Mouse (Mus musculus) activated CD4-positive, CD25-positive, alpha-beta regulatory T cell, adult 4 months (primary cell): ENCODE results near the gene Rab6a. TPM values are rescaled to one million over a fixed set of nuclear protein-coding genes. Genes with fewer than 3 reads are reported as not detected.

Experiments used
- ATAC-seq: one replicate; pipeline ENCODE4 v1.8.0; 2017
- polyA plus RNA-seq, 2 experiments: library from polyadenylated mRNA; unstranded; fragments of 100-300 nt; shearing (Covaris generic); gene quantifications; one replicate each; pipeline ENCODE4 v1.2.1; 2017

Gene Rab6a
- polyA plus RNA-seq, 2 experiments from 2014 or later: 8.7 to 12.6 TPM

DNA sequence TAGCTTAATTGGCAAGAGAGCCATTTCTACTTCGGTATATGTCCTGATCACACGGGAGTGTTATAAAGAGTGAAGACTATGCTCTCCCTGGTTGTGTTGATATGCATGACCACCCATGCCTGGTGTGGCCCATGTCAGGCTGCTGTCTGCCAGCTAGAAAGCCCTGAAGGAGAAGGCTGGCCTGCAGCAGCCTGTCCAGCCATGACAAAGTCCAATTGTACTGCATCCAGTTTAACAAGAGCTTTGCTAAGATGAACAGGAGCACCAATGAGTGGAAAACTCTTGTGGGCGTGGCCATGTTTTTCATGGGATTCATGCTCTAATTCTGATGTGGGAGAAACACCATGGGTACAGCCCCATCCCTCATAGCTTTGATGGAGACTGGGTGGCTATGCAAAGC, 17.3 kb downstream of the Rab6a start:
- ATAC-seq: no peak

- no peak for ATAC-seq
Observed at GRCm38 (mm10) chr7:100637657-100638056, 30.4 kb downstream of the Rab6a start.

DNA sequence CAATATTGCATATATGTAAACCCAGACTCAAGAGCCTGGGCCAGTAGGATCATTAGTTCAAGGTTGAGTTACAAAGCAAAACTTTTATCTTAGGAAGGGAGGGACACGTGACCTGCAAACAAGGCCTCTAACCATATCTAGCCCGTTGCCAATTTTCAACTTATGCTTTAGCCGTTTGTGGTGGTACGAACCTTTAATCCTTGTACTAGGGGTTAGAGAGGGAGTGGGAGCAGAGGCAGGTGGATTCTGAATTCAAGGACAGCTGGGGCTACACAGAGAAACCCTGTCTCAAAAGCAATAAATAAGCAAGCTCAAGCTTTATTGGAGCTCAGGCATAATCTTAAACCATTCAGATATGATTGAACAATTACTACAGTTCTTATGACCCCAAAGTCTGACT, 35.2 kb downstream of the Rab6a start:
- no peak for ATAC-seq

GRCm38 (mm10) chr7:100645147-100645546, 37.9 kb downstream of the Rab6a start:
- ATAC-seq: no peak

- no peak for ATAC-seq
Observed at GRCm38 (mm10) chr7:100649095-100649494, 41.9 kb downstream of the Rab6a start.

GRCm38 (mm10) chr7:100649826-100650225, 42.6 kb downstream of the Rab6a start:
- ATAC-seq: no peak

DNA sequence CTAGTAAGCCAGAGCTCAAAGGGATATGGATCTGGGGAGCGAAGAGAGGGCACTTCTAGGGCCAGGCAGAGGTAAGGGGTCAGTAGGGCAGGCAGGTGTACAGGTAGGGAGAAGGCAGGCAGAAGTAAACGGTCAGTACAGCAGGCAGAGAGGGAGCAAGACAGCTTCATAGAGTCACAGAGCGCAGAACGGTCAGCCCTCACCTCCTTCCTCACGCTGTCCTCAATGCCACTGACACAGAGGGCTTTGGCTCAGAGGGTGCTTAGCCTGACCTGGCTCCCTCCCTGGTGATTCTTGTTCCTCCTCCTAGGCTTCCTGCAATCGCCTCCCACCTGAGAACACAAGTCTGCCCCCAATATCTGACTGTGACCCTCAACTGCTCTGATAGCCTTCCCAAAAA, 43.2 kb downstream of the Rab6a start:
- no peak for ATAC-seq

DNA sequence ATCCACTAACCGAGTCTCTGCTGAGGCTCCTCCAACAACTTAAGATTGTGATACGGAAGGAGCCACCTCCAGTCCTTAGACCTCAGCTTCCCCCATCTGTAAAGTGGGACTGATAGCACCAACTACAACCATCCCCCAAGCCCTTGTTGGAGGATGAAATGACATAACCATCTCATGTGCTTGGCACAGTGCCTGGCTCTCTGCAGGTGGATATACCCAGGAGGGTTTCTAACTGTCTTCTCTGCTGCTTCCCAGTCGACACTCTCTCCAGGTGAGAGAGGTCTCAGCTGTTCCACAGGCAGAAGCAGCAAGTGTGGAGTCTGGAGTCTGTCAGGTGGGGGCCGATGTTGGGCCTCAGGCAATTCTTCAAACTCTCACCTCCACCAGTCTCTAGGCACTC, 43.8 kb downstream of the Rab6a start:
- ATAC-seq: no peak

DNA sequence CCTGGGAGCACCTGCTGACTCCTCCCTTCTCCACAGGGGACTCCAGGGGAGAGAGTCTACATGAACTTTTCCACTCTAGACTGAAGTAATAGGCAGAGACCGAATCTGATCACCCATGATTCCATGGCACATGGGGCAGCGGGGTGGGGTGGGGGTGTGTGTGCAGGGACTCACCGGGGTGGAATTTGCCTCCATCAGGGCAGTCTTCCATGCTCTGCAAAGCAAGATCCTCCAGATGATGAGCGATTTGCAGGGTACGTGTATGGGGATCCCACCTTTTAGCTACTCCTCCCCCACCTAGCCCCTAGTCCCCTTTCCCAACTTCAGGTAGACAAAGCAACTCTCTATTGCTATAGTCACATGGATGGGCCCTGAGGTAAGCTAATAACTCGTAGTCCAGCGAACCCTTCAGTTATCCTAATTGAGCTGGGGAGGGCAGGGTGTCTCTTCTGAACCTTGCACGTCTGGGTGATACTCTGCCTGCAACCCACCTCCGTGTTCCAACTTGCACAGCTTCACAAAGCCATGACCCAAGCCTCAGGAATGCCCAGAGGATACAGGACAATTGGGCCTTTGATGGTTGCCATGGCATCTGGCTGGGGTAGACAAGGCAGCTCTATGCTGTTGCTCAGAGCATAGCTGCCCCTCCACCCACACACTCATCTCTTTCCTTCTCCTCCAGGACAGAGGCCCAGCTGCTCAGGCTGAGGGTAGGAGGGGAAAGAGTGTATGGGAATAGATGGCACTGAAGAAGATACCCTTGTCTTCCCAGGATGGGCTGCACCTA, 46.5 kb downstream of the Rab6a start:
- no peak for ATAC-seq

DNA sequence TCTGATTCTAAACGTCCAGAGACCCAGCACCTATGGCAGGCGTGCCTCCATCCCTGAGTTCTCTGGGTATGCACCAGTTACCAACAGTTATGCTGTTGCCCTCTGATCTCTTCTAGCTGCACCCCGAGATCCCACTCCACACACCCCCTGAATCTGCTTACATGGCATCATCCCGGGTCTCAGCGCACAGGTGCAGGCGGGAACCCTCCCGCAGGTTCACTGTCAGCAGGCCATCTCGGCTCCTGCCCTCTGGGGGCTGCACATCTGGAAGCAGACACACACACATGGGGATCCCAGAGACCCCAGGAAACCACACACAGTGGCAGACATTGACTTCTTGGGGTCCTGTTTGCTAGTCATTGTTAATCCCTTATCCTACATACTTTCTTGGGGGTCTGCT, 47.2 kb downstream of the Rab6a start:
- ATAC-seq: no peak

- no peak for ATAC-seq
Observed at GRCm38 (mm10) chr7:100656739-100657138, 49.5 kb downstream of the Rab6a start.

GRCm38 (mm10) chr7:100658093-100658578, 50.9 kb downstream of the Rab6a start:
- no peak for ATAC-seq

- no peak for ATAC-seq
Observed at GRCm38 (mm10) chr7:100661264-100661663, 54.1 kb downstream of the Rab6a start.

DNA sequence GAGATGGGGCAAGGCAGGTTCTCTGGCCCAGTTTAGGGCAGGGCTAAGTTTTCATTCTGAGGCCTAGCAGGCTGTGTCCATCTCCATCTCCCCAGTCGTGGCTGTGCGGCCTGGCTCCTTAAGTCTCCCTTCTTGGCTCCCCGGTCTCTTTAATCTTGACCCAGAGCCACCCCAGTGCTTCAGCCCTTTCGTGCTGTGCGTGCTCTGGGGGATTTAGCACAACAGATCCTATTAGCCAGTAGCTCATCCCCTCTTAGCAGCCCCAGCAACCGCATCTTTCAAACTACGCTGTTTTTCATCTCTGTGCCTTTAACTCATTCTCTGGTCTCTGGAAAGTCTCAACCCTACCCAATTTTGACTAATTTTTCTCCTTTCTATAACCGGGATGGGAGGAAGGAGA, 55.0 kb downstream of the Rab6a start, which contains the start of gene Plekhb1:
TSS of gene Plekhb1 (minus strand) at position 184 of the 400 bp plus-strand sequence.
- no peak for ATAC-seq

DNA sequence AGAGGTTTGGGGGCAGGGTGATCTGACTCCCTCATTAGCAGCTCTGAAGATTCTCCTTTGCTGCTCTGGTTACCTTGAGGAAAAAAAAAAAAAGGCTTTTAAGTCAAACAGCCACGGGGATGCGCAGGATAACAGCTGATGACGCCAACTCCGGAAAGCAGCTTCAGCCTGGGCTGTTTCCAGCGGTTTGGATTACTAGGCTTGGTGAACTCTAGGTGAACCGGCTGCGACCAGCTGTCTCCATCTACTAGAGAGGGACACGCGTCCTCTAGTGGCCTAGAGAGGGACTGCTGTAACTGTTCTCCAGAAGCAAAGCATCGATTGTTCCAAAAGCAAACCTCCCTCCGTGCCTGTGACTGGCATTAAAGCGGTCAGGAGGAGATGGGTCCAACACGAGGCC, 56.0 kb downstream of the Rab6a start:
- peak; percentile 81 for ATAC-seq

DNA sequence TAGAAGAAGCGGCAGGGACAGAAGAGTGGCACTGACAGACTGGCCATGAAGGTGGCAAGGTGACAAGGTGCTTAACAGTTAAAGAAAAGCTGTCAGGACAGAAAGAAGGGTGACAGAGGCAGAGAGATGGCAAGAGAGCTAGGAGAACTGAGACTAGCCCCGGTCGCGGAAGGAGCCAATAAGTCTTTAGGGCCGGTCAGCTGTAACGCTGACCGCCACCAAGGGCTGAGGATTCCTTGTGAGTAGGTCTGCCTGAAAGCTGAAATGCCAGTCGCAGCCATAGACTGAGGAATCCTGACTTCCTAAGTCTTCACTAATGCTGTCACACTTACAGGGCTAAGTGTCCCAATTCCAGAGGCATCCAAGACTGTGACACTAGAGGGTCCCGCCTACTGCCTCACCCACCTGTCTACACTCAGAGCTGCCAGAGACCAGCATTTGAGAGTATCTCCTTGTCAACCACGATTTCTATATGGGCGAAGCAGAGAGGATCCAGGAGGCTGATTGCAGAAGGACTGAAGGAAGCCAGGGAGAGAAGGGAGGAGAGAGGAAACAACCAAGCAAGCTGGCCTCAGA, 56.6 kb downstream of the Rab6a start:
- ATAC-seq: no peak

DNA sequence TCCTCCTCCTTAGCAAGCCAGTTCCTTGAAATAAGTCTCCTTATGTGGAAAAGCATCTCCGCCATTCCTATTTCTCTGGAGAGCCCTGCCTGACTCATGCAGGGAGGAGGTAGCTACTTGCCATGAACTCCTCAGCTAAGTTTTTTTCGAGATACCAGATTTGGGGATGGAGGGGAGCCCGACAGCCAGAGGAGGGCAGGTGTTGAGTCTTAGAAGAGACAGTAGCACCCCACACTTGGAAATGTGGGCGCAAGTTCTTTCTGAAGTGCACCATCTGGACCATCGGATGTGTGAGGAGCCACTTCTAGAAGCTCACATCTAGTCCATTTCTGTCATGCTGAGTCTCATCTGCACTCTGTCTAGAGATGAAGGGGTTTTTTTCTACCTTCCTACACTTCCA, 63.4 kb downstream of the Rab6a start:
- ATAC-seq: no peak

DNA sequence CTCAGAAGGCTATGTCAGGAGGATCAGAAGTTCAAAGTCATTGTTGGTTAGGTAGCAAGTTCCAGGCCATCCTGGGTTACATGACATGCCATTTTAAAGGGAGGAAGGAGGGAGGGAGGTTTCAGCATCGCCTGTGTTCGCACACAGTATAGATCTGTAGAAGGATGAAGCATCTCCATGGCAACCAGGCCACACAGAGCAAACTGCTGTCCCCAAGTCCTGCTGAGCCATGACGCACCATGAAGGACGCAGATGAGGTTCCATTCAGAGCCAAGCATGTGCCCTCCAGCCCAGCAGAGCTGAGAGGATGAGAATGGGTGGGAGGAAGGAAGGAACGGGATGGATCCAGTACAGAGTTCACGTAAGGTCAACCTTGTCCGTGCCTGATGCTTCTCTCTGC, 66.2 kb downstream of the Rab6a start:
- ATAC-seq: no peak

DNA sequence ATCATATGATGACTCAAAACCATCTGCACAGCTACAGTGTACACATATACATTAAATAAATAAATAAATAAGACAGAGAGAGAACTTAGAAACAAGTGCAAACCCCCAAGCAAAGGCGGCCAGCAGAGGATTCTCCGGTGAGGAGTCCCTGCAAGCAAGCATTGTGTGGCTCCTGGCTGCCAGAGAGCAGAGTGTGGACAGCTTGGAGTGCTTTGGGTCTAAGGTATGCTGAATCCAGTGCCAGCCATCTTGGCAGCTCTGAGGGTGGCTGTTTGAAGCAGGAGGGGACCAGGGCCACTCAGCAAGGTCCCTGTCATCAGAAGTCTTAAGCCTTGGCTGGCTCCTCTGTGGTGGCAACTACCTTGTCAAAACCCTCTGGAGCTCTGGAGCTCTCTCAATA, 67.7 kb downstream of the Rab6a start:
- ATAC-seq: no peak

GRCm38 (mm10) chr7:100678052-100678451, 70.8 kb downstream of the Rab6a start:
- no peak for ATAC-seq

GRCm38 (mm10) chr7:100678948-100679880, 72.0 kb downstream of the Rab6a start:
- no peak for ATAC-seq

DNA sequence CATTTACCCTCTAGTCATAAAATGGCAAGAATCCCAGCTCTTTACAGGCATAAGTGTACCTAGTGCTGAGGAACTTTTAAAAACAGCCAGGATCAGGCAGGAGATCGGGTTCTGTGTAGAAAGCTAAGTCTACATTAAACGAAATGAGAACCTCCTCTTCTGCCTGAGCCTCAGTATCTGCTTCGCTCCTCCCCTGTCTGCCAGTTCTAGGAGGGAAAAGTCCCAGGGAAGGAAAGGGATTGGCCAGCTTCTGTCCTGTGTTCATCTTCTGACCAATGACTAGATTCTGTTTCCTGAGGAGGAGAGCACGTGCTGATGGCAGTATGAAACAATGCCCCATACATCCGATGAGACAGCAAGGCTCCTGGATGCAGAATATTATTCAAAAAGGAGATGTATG, 73.9 kb downstream of the Rab6a start:
- no peak for ATAC-seq

DNA sequence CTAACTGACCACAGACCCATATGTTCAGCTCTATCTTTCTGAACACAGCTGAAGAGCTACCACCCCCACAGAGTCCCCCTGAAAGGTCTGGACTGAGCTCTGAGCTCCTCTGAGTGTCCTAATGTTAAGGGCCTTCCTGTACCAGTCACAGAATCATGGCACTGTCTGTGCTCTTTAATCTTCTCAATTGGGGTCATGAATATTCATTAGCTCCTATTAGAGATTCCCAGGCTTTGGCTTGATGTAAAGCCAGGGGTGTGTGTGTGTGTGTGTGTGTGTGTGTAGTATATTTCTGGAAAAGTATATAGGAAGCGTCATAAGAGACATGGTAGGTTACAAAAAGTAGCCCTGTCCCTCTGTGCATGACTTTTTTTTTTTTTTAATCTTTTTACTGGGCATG, 76.0 kb downstream of the Rab6a start:
- ATAC-seq: no peak
